Mouse (Mus musculus) cerebellum, adult 11-12 months (tissue): ENCODE results near the gene Rnd2.
"Not testable (repeated sequence)": the region's sequence is repeated elsewhere in the genome, so short reads cannot be mapped to it uniquely, and the experiment has no call there.

Experiments used
- DNase-seq: peaks from one replicate; pipeline ENCODE4 v3.0.0; 2022

Gene Rnd2

GRCm38 (mm10) chr11:101464211-101465100, at the start of gene Rnd2:
TSS of gene Rnd2 (plus strand) at chr11:101464999.
- no peak for DNase-seq

DNA sequence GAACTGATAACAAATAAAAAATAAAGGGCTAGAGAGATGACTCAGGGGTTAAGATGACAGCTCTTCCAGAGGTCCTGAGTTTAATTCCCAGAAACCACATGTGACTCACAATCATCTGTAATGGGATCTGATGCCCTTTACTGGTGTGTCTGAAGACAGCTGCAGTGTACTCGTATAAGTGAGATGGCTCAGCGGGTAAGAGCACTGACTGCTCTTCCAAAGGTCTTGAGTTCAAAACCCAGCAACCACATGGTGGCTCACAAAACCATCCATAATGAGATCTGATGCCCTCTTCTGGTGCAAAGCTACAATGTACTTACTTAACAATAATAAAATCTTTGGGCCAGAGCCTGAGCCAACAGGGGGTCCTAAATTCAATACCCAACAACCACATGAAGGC, 49.5 kb upstream of the Rnd2 start:
- no peak for DNase-seq

DNA sequence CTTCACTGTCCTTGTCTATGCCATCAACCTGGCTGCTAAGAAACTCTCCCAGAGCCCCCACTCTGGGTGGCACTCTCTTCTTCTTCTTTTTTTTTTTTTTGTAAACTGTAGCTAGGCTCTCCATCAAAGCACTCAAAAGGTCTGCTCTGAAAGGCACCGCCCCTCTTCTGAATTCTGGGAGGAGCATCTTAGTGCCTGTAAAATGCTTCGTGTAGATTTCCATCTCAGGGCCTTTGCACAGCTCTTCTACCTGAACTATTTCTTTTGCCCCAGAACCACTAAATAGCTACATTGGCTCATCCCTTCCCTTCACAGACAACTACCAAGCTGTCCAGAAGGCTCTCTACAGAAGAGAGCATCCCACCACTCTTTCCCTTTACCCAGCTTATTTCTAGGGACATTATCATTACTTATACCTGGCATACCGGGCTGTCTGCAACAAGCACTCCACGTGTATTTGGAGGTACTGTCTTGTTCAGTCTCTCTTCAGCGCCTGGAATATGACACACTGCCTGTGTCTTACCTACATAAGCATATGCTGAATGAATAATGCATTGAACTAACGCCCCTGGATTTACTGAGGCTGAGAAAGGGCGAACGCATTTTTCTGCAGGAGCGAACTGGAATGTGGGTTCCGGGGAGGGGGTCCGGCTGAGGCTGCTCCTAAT, 48.2 kb upstream of the Rnd2 start:
- no peak for DNase-seq

DNA sequence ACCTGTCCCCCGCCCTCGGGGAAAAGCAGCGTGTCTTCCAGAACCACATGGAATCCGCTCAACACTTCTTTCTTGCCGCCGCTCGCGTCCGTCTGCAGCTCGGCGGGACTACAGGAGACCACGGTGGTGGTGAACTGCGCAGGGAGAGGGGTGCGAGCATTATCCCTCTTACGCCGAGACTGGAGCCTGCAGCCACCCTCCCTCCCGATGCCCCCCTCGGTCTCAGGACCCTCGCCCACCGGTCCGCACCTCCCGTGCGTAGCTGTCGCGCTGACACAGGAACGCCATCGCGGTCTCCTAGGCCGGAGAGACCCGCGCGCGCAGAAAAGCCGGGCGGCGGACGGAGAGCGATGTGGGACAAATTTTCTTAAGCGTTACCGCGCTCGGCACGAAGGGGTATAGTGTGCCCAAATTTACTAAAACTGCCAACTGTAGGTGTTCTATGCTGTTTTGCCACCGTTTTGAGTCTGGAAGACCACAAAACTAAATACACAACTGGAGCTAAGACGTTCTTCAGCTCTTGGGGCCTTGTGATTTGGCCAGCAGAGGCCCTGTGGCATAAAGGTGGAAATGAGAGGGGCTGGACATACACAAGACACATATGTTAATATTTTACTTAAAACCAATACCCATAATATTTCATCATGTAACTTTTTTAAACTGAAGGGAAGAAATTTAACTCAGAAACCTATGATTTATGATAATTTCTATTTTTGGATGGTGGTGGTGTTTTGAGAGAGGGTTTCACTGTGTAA, 47.5 kb upstream of the Rnd2 start, which contains the start of gene Aarsd1:
TSS of gene Aarsd1 (minus strand) at position 515 of the 755 bp plus-strand sequence.
- DNase-seq, result peak; percentile 84

DNA sequence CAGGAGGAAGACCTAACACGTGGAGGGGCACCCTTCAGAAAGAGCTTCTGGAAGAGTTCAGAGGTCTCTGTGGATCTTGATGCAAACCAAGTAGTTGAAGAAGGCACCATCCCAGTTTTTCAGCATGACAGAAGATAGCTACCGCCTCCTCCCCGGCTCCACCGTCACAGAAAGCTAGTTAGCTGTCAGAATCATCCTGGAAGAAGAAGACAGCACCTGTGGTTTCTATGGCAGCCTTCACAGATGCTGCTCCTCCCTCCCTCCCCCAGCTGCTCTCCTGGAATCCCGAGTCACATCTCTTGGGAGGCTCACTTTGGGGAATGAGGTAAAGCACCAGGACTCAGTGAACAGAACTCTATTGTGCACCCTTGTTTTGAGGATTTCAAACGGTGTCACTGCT, 45.8 kb upstream of the Rnd2 start:
- no peak for DNase-seq

GRCm38 (mm10) chr11:101419610-101420009, 45.2 kb upstream of the Rnd2 start:
- DNase-seq, result no peak

- DNase-seq, result no peak
Observed at GRCm38 (mm10) chr11:101420148-101420547, 44.7 kb upstream of the Rnd2 start.

DNA sequence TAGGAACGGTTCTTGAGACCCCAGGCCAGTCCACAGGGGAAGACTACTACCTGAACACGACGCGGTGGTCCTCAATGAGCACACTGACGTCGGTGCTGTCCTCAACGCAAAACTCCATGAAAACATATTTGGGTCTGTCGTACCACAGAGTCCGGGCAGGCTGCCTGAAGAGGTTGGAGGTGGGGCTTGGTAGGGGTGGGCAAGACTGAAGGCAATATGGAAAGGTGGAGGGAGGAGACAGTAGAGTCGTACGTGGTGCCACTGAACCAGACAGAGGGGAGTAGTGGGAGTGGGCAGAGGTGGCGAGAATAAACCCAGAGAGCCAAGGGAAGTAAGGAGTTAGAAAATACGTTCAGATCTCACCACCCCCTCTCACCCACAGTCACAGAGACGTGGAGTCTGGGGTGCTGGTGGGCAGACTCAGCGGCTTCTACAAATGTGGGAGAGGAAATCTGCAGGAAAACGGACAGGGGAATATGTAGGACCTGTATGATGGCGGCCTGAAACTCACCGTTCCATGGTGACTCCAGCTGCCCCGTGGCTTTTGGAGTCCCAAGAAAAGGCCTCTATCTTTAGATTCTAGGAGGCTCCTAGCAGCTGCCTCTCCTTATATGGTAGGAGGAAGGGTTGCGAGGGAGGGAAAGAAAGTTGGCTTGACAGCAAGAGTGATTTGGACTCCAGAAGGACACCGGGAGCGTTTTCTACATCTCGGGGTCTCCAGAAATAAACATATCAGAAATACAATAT, 40.5 kb upstream of the Rnd2 start, which contains the start of gene Gm27029:
TSS of gene Gm27029 (minus strand) at position 692 of the 747 bp plus-strand sequence.
- peak; percentile 42 for DNase-seq

DNA sequence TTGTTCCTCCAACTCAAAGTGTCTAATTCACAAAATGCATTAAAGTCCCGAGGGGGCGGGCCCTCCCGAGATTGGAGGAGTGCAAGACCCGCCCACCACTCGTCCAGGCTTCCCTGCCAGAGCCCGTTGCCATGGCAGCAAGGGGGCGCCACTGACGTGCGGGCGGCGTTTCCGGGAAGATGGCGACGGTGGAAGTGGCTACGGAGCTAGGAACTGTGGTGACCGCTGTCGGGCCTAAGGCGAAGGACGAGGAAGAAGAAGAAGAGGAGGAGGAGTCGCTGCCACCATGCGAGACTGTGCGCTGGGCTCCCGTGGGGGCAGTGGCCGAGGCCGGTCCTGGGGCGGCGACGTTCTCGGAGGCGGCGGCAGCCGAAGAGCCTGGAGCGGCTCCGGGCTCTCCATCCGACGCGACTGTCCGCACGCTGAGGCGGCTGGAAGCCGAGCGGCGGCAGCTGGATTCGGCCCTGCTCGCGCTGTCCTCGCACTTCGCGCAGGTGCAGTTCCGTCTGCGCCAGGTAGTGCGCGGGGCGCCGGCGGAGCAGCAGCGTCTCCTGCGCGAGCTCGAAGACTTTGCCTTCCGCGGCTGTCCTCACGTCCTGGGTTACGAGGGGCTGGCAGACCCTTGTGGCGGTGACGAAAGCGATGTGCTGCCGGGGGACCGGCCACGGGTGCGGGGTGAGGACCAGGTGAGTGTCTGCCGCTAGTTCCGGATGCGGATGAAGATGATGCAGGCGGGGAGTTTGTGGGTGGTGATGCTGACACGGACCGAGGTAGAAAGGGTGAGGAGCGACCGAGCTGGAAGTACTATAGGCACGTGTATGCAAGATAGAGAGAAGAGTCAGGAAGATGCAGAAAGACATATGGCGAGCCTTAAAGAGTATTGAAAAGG, 39.6 kb upstream of the Rnd2 start, which contains the start of the genes Rundc1 and Ptges3l:
TSS of gene Rundc1 (plus strand) at position 161 of the 889 bp plus-strand sequence.
TSS of gene Ptges3l (minus strand) at position 409 of the 889 bp plus-strand sequence.
- peak; percentile 94 for DNase-seq

DNA sequence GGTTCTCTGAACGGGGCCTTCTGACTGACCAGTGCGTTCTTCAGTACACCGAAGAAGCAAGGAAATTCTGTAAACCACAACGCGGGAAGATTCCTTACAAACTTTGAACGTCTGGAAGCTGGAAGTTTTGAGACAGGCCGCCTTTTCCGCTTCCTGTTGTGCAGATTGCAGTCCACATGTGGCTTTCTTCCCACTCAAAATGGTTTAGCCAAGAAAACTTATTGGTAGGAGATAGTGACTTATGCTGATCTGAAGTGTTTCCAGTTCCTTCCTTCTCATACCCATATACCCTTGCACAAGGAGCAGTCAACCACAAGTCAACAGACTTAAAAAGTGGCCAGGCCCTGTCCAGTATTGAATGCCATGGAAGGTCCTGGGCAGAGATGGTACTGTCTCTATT, 38.6 kb upstream of the Rnd2 start:
- DNase-seq, result no peak

DNA sequence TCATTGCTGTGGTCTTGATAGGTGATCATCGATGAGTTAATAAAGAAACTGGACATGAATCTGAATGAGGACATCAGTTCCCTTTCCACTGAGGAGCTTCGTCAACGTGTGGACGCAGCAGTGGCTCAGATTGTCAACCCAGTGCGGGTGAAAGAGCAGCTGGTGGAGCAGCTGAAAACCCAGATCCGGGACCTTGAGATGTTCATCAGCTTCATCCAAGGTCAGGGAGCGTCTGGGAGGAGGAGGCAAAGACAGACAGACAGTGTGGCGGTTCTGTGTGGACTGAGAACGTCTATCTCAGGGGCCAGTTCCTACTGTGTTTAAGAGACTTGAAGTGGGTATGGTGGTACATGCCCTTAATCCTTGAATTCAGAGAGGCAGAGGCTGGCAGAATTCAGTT, 33.5 kb upstream of the Rnd2 start:
- DNase-seq, result no peak

- DNase-seq, result peak; percentile 60
Observed at GRCm38 (mm10) chr11:101433396-101433795, 31.4 kb upstream of the Rnd2 start.

GRCm38 (mm10) chr11:101435831-101436230, 29.0 kb upstream of the Rnd2 start:
- no peak for DNase-seq

GRCm38 (mm10) chr11:101436916-101437315, 27.9 kb upstream of the Rnd2 start:
- DNase-seq, result no peak

- not testable (repeated sequence) for DNase-seq
Observed at GRCm38 (mm10) chr11:101438006-101438405, 26.8 kb upstream of the Rnd2 start.

DNA sequence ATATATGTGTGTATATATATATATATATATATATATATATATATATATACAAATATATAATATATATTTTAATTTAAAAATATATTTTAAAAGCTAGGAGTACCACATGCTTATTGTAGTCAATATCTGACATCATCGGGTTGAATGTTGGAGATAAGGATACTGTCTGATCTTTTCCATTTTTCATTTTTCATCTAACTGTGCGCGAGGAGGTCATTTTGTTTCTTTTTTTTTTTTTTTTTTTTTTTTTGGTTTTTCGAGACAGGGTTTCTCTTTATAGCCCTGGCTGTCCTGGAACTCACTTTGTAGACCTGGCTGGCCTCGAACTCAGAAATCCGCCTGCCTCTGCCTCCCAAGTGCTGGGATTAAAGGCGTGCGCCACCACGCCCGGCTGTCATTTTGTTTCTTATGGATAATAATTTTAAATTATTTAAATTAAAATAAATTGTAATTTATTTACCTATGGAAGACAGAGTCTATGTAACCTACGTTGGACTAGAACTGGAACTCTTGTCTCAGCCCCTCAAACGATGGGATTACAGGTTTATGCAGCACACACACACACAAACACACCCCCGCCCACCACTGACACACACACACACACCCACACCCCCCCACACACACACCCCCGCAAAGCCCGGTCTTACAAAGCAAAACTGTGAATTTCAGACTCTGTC, 23.2 kb upstream of the Rnd2 start:
- not testable (repeated sequence) for DNase-seq

DNA sequence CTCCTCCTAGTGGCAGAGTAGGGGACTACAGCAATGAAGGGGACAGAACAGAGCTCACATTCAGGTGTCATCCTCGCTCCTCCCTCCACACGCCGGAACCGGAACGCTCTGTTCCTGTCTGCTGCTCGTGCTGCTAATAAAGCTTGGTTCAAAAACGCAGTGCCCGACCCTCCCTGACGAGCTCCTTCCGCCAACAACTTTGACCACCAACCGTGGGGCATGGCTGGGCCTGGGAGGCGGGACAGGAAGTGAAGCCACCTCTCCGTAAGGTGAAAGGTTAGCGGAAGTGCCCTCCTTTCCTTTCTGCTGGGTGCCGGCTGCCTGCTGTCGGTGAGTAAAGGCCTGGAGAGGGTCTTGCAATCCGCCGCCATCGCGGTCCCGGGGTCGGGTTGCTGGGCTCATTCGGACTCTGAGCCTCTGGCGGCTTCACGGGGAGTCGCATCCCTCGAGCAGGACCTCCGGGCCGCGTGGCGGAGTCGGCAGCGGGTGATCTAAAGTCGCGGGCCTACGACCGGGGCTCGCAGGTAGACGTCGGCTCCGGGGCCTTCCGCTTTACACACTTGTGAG, 22.6 kb upstream of the Rnd2 start, which contains the start of gene Rpl27:
TSS of gene Rpl27 (plus strand) at position 172 of the 567 bp plus-strand sequence.
- DNase-seq, result peak; percentile 99

GRCm38 (mm10) chr11:101442760-101443159, 22.0 kb upstream of the Rnd2 start:
- no peak for DNase-seq

DNA sequence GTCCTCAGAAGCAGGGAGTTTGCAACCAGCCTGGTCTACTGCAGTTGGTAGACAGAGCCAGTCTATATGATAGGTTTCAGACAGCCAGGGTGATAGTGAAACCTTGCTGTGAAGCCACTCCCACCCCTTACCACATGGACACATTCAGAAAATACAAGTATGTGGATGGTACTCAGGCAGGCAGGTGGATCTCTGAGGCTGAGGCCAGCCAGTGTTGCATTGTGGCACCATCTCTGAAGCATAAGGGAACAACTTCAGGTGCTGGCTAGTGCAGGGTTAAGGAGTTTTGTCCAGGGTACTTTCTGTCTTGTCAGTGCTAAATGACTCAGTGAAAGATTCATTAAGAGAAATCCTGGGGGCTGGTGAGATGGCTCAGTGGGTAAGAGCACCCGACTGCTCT, 18.5 kb upstream of the Rnd2 start:
- DNase-seq, result no peak

DNA sequence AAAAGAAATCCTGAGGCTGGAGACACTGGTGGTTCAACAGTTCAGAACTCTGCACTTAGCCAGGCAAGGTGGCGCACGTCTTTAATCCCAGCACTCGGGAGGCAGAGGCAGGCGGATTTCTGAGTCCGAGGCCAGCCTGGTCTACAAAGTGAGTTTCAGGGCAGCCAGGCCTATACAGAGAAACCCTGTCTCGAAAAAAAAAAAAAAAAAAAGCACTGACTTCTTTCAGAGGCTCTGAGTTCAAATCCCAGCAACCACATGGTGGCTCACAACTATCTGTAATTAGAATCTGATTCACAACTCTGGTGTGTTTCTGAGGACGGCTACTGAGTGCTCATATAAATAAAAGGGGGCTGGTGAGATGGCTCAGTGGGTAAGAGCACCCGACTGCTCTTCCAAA, 17.9 kb upstream of the Rnd2 start:
- DNase-seq, result not testable (repeated sequence)
